In the genomic region with DNA sequence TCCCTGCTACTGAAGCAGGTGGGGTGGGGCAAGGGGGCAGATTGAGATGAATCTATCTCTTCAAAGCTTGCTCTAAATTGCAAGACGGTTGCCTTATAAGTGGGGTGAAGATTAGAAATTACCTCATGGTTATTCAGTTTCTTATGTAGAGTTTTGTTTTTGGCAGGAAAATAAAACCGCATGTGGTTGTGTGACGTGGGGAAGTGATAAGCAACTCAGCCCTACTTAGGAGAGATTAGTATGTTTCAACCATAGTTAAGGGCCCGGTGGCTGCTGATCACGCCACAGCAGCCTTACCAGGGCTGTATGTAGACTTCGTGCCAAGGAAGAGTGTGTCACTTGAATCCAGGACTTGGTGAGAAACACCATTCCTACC, we compare ENCODE assay signal across 13 mouse cellular contexts.
DNase-seq lines count a peak whose midpoint lies in the region; ATAC-seq lines count a peak whose summit lies in the region.
"Had no signal": no experiment of that assay in that cellular context is flagged by ENCODE, and none has a peak within 500 bp of the region (broad histone marks: within the 10 kb centered on the region; RNA-seq: fewer than 3 reads in every experiment).

No protein-coding gene starts in this region.

- 0 out of 2 replicates have a peak, but pooled peaks cover 3% of the 10 kb centered on the region for H3K9me3 ChIP-seq in heart, embryonic 12.5 days (replicated peaks)
- H3K9me3 ChIP-seq in hindbrain, embryonic 13.5 days, result 0 out of 2 replicates have a peak, but pooled peaks cover 2% of the 10 kb centered on the region
- H3K9me3 ChIP-seq in forebrain, embryonic 16.5 days (ENCODE audit: control insufficient read depth, low read length), result no peaks in the 10 kb centered on the region
- H3K9me3 ChIP-seq: heart, embryonic 15.5 days had no signal

- H3K36me3 ChIP-seq in heart, embryonic 12.5 days, result no peaks in the 10 kb centered on the region
- no peaks in the 10 kb centered on the region for H3K36me3 ChIP-seq in macrophage (ENCODE audit: inconsistent target)
- H3K36me3 ChIP-seq in hindbrain, embryonic 13.5 days, result no peaks in the 10 kb centered on the region
- H3K36me3 ChIP-seq in forebrain, embryonic 16.5 days (ENCODE audit: control insufficient read depth, insufficient read depth), result no peaks in the 10 kb centered on the region
- H3K36me3 ChIP-seq: heart, embryonic 15.5 days had no signal

- no peaks in the 10 kb centered on the region for H3K27me3 ChIP-seq in heart, embryonic 12.5 days (replicated peaks)
- no peaks in the 10 kb centered on the region for H3K27me3 ChIP-seq in hindbrain, embryonic 13.5 days
- H3K27me3 ChIP-seq in forebrain, embryonic 16.5 days (replicated peaks; ENCODE audit: control insufficient read depth, insufficient read depth, low read length), result no peaks in the 10 kb centered on the region
- H3K27me3 ChIP-seq: heart, embryonic 15.5 days had no signal

- DNase-seq in heart, adult 9 months (ENCODE audit: low spot score in 2 of 2), result no peak
- DNase-seq in CD4-positive helper T cell, adult 2 months (ENCODE audit: low read depth, low spot score), result peak; percentile 85
- no peak for DNase-seq in spleen, postnatal 14 days (ENCODE audit: low spot score in 2 of 2)
- DNase-seq: B cell, adult 2 months; kidney, adult 8-10 months; thymus, postnatal 36 days had no signal

- 0 out of 2 replicates have a peak, but pooled peaks cover 7% of the 10 kb centered on the region for H3K4me1 ChIP-seq in heart, embryonic 12.5 days (replicated peaks)
- no peaks in the 10 kb centered on the region for H3K4me1 ChIP-seq in hindbrain, embryonic 13.5 days (replicated peaks)
- H3K4me1 ChIP-seq in forebrain, embryonic 16.5 days (replicated peaks; ENCODE audit: control insufficient read depth, insufficient read depth, low read length), result no peaks in the 10 kb centered on the region

- ATAC-seq in heart, embryonic 12.5 days (ENCODE audit: insufficient number of reproducible peaks, low FRiP score), result no peak
- ATAC-seq in common myeloid progenitor, adult 5-6 weeks (replicated peaks; ENCODE audit: low read depth, poor library complexity, severe bottlenecking), result peak; percentile 81
- no peak for ATAC-seq in hindbrain, embryonic 13.5 days (ENCODE audit: low FRiP score)
- no peak for ATAC-seq in forebrain, embryonic 16.5 days

- H3K27ac ChIP-seq in heart, embryonic 12.5 days (ENCODE audit: poor library complexity, severe bottlenecking), result no peak overlapping the region
- peak overlapping the region; percentile 81 for H3K27ac ChIP-seq in macrophage
- no peak overlapping the region for H3K27ac ChIP-seq in hindbrain, embryonic 13.5 days
- H3K27ac ChIP-seq in forebrain, embryonic 16.5 days (ENCODE audit: low read length), result no peak overlapping the region
- H3K27ac ChIP-seq: heart, embryonic 15.5 days had no signal

- H3K9ac ChIP-seq in heart, embryonic 12.5 days, result peak overlapping the region; percentile 21; the same call in 1 of the 2 replicates
- no peak overlapping the region for H3K9ac ChIP-seq in hindbrain, embryonic 13.5 days
- no peak overlapping the region for H3K9ac ChIP-seq in forebrain, embryonic 16.5 days (replicated peaks; ENCODE audit: low read depth, low read length)
- H3K9ac ChIP-seq: heart, embryonic 15.5 days; lung, embryonic 14.5 days had no signal

- 55% methylated on average over 6 of the region's 6 CpGs for whole genome bisulfite sequencing in heart, embryonic 12.5 days
- WGBS in macrophage (ENCODE audit: missing documents), result 28% methylated on average over 6 of the region's 6 CpGs
- 90% methylated on average over 6 of the region's 6 CpGs for WGBS in hindbrain, embryonic 13.5 days
- WGBS in forebrain, embryonic 16.5 days, result 84% methylated on average over 6 of the region's 6 CpGs

- H3K4me3 ChIP-seq in heart, embryonic 12.5 days, result no peak overlapping the region
- H3K4me3 ChIP-seq in macrophage (ENCODE audit: inconsistent target), result no peak overlapping the region
- no peak overlapping the region for H3K4me3 ChIP-seq in hindbrain, embryonic 13.5 days
- H3K4me3 ChIP-seq in forebrain, embryonic 16.5 days (replicated peaks; ENCODE audit: low read length), result no peak overlapping the region
- H3K4me3 ChIP-seq: heart, embryonic 15.5 days had no signal

- no peaks in the 10 kb centered on the region for H3K79me2 ChIP-seq in macrophage (ENCODE audit: inconsistent target)

- H3K4me2 ChIP-seq in heart, embryonic 12.5 days, result no peak overlapping the region
- no peak overlapping the region for H3K4me2 ChIP-seq in hindbrain, embryonic 13.5 days
- H3K4me2 ChIP-seq in forebrain, embryonic 16.5 days (ENCODE audit: low read length), result no peak overlapping the region
- H3K4me2 ChIP-seq: heart, embryonic 15.5 days; lung, embryonic 14.5 days had no signal
